Mouse (Mus musculus): Measurements from ENCODE around the gene 1700037H04Rik.

DNA sequence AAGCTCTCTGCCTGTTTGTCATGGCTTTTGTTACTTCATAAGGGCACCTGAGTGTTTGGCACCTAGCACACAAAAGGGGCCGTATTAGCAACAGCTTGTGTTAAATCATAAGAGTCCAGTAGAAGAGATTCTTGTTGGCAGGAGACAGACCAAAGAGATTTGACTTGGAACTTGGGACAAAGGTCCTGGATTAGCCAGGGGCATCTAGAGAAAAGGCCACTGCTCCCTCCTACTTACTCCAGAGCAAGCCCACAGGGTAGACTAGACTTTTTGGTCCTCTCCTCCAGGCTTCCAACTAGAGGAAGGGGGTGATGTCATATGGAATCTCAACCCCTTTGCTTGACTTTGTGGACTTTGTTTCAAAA lies 16.0 kb upstream of the 1700037H04Rik start:
- no peak for TF ChIP-seq CTCF (IDR thresholded peaks at IDR 0.05; ENCODE audit: low read depth)
- no peak for TF ChIP-seq EP300 (IDR thresholded peaks at IDR 0.05; ENCODE audit: low read depth)

All from liver, postnatal 0 days (tissue).